Mouse (Mus musculus): ENCODE data around the gene Nf1.

DNA sequence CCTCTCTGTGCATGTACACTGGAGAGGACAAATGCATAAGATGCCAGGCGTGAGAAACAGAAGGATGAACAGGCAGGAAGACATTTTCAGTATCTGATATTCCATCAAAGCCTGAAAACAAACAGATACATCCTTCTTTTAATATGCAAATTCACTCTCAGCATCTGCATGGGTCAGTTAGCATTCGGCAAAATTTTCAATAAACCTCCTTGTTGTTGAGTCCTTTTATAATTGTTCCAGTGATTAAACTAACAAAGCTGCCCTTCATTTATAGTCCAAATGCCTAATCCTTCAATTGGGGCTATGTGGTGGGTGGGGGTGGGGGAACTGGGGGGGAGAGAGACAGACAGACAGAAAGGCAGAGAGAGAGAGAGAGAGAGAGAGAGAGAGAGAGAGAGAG lies 163.4 kb downstream of the Nf1 start:
- TF ChIP-seq CTCF (IDR thresholded peaks at IDR 0.05; ENCODE audit: control insufficient read depth, insufficient read depth, insufficient read length) (no peak), MYOG (IDR thresholded peaks at IDR 0.05; ENCODE audit: control insufficient read depth, extremely low read depth, insufficient read length) (no peak), MAX (IDR thresholded peaks at IDR 0.05) (no peak), MYOD1 (IDR thresholded peaks at IDR 0.05; ENCODE audit: control insufficient read depth, insufficient read length, low read depth) (no peak), USF1 (IDR thresholded peaks at IDR 0.05; ENCODE audit: low read depth) (no peak)
